In genomic region chr13:90520992-90521757, GRCm38 (mm10) we compare ENCODE assay signal across 18 mouse cellular contexts.
DNase-seq lines count a peak whose midpoint lies in the region; ATAC-seq and TF ChIP-seq lines count a peak whose summit lies in the region.
"Had no signal": no experiment of that assay in that cellular context is flagged by ENCODE, and none has a peak within 500 bp of the region (broad histone marks: within the 10 kb centered on the region; RNA-seq: fewer than 3 reads in every experiment).

No protein-coding gene starts in this region.

- ATAC-seq in heart, embryonic 13.5 days (ENCODE audit: extremely low read depth, insufficient number of reproducible peaks, low FRiP score, low TSS enrichment) = no peak
- no peak for ATAC-seq in liver, embryonic 11.5 days (replicated peaks; ENCODE audit: low FRiP score)
- ATAC-seq in intestine, embryonic 14.5 days (replicated peaks; ENCODE audit: low FRiP score, low TSS enrichment, low read depth) = peak; percentile 93
- ATAC-seq in stomach, embryonic 15.5 days (ENCODE audit: insufficient read depth, low FRiP score, low read depth) = peak; percentile 92
- ATAC-seq: forebrain, postnatal 0 days; midbrain, embryonic 15.5 days; Patski had no signal

- peak overlapping the region; percentile 45; the same call in 1 of the 2 replicates for H3K27ac ChIP-seq in heart, embryonic 13.5 days (replicated peaks)
- no peak overlapping the region for H3K27ac ChIP-seq in liver, adult 2 months (replicated peaks; ENCODE audit: insufficient read depth, low read depth, low read length)
- H3K27ac ChIP-seq in liver, embryonic 11.5 days (ENCODE audit: low read depth, low read length) = no peak overlapping the region
- H3K27ac ChIP-seq in intestine, embryonic 14.5 days (ENCODE audit: low read depth) = peak overlapping the region; percentile 57; the same call in 1 of the 2 replicates
- H3K27ac ChIP-seq in stomach, embryonic 15.5 days = no peak overlapping the region
- H3K27ac ChIP-seq: hindbrain, embryonic 14.5 days; limb, embryonic 15.5 days; midbrain, embryonic 15.5 days had no signal

- no peaks in the 10 kb centered on the region for H3K36me3 ChIP-seq in heart, embryonic 13.5 days
- H3K36me3 ChIP-seq in liver, adult 2 months (ENCODE audit: control insufficient read depth, insufficient read depth, low read length) = no peaks in the 10 kb centered on the region
- no peaks in the 10 kb centered on the region for H3K36me3 ChIP-seq in liver, embryonic 11.5 days (ENCODE audit: control insufficient read depth, insufficient read depth, low read length)
- no peaks in the 10 kb centered on the region for H3K36me3 ChIP-seq in intestine, embryonic 14.5 days (ENCODE audit: control insufficient read depth, insufficient read depth, low read length)
- no peaks in the 10 kb centered on the region for H3K36me3 ChIP-seq in stomach, embryonic 15.5 days
- H3K36me3 ChIP-seq: limb, embryonic 15.5 days; midbrain, embryonic 15.5 days had no signal

- no peaks in the 10 kb centered on the region for H3K79me2 ChIP-seq in liver, adult 2 months (ENCODE audit: control insufficient read depth, insufficient read depth, low read length)

- H3K9ac ChIP-seq in heart, embryonic 13.5 days = no peak overlapping the region
- no peak overlapping the region for H3K9ac ChIP-seq in liver, adult 2 months (ENCODE audit: low read depth, low read length)
- H3K9ac ChIP-seq in liver, embryonic 11.5 days (ENCODE audit: low read depth, low read length) = no peak overlapping the region
- H3K9ac ChIP-seq in intestine, embryonic 14.5 days (ENCODE audit: low read length) = no peak overlapping the region
- H3K9ac ChIP-seq in stomach, embryonic 15.5 days = no peak overlapping the region
- H3K9ac ChIP-seq: forebrain, postnatal 0 days; hindbrain, embryonic 14.5 days; limb, embryonic 15.5 days; lung, embryonic 14.5 days; midbrain, embryonic 15.5 days had no signal

- DNase-seq in heart, postnatal 10 days = no peak
- DNase-seq in liver, adult 2 months (ENCODE audit: extremely low read depth, low read depth, low spot score) = peak; percentile 50
- DNase-seq in liver, embryonic 11.5 days (ENCODE audit: low spot score) = no peak
- no peak for DNase-seq in intestine, embryonic 14.5 days (ENCODE audit: low spot score)
- no peak for DNase-seq in gastrocnemius, postnatal 36 days
- no peak for DNase-seq in gastrocnemius, adult 18-20 months (ENCODE audit: low spot score)
- DNase-seq: cerebellum, postnatal 36 days; forebrain, postnatal 0 days; gastrocnemius, postnatal 25 days; lung, embryonic 14.5 days; thymus, adult 2 months had no signal

- no peak for TF ChIP-seq POLR2A in liver, adult 2 months (IDR thresholded peaks at IDR 0.05; ENCODE audit: extremely low read depth, insufficient read depth, low read length)

- 28% methylated on average over 4 of the region's 4 CpGs for WGBS in heart, embryonic 13.5 days
- WGBS in liver, adult 2 months = 60% methylated on average over 4 of the region's 4 CpGs
- WGBS in liver, embryonic 11.5 days = 58% methylated on average over 4 of the region's 4 CpGs
- 55% methylated on average over 4 of the region's 4 CpGs for WGBS in intestine, embryonic 14.5 days
- WGBS in stomach, embryonic 15.5 days = 56% methylated on average over 4 of the region's 4 CpGs

- no peaks in the 10 kb centered on the region for H3K27me3 ChIP-seq in heart, embryonic 13.5 days (replicated peaks)
- no peaks in the 10 kb centered on the region for H3K27me3 ChIP-seq in liver, adult 2 months (ENCODE audit: control insufficient read depth, insufficient read depth, low read length)
- H3K27me3 ChIP-seq in liver, embryonic 11.5 days (replicated peaks; ENCODE audit: control insufficient read depth, insufficient read depth, low read length) = no peaks in the 10 kb centered on the region
- no peaks in the 10 kb centered on the region for H3K27me3 ChIP-seq in intestine, embryonic 14.5 days (replicated peaks; ENCODE audit: control insufficient read depth, insufficient read depth, low read length)
- H3K27me3 ChIP-seq in stomach, embryonic 15.5 days (replicated peaks) = no peaks in the 10 kb centered on the region
- H3K27me3 ChIP-seq: limb, embryonic 15.5 days; midbrain, embryonic 15.5 days; Patski had no signal

- H3K4me1 ChIP-seq in heart, embryonic 13.5 days = peaks cover 14% of the 10 kb centered on the region
- H3K4me1 ChIP-seq in liver, adult 2 months (ENCODE audit: control insufficient read depth, insufficient read depth, low read length) = peaks cover 5% of the 10 kb centered on the region
- no peaks in the 10 kb centered on the region for H3K4me1 ChIP-seq in liver, embryonic 11.5 days (replicated peaks; ENCODE audit: control insufficient read depth, insufficient read depth, low read length)
- peaks cover 3% of the 10 kb centered on the region for H3K4me1 ChIP-seq in intestine, embryonic 14.5 days (replicated peaks; ENCODE audit: control insufficient read depth, insufficient read depth, low read length)
- peaks cover under 1% of the 10 kb centered on the region; the same call in 1 of the 2 replicates for H3K4me1 ChIP-seq in stomach, embryonic 15.5 days
- H3K4me1 ChIP-seq: midbrain, embryonic 15.5 days had no signal

- no peak overlapping the region for H3K4me3 ChIP-seq in heart, embryonic 13.5 days
- no peak overlapping the region for H3K4me3 ChIP-seq in liver, adult 2 months (ENCODE audit: insufficient read depth, low read depth, low read length)
- no peak overlapping the region for H3K4me3 ChIP-seq in liver, embryonic 11.5 days (ENCODE audit: low read depth, low read length)
- no peak overlapping the region for H3K4me3 ChIP-seq in intestine, embryonic 14.5 days (ENCODE audit: low read depth, low read length)
- H3K4me3 ChIP-seq in stomach, embryonic 15.5 days (replicated peaks) = no peak overlapping the region
- H3K4me3 ChIP-seq: erythroblast, embryonic 14.5 days; limb, embryonic 15.5 days; midbrain, embryonic 15.5 days had no signal

- H3K9me3 ChIP-seq in heart, embryonic 13.5 days = no peaks in the 10 kb centered on the region
- H3K9me3 ChIP-seq in liver, embryonic 11.5 days (ENCODE audit: control insufficient read depth, low read length) = no peaks in the 10 kb centered on the region
- no peaks in the 10 kb centered on the region for H3K9me3 ChIP-seq in intestine, embryonic 14.5 days (ENCODE audit: control insufficient read depth, low read length)
- no peaks in the 10 kb centered on the region for H3K9me3 ChIP-seq in stomach, embryonic 15.5 days
- H3K9me3 ChIP-seq: limb, embryonic 15.5 days; midbrain, embryonic 15.5 days had no signal

- no peak overlapping the region for H3K4me2 ChIP-seq in heart, embryonic 13.5 days
- no peak overlapping the region for H3K4me2 ChIP-seq in liver, embryonic 11.5 days
- H3K4me2 ChIP-seq in intestine, embryonic 14.5 days (ENCODE audit: low read length) = no peak overlapping the region
- H3K4me2 ChIP-seq in stomach, embryonic 15.5 days = no peak overlapping the region
- H3K4me2 ChIP-seq: hindbrain, embryonic 14.5 days; limb, embryonic 15.5 days; lung, embryonic 14.5 days; midbrain, embryonic 15.5 days had no signal

- TF ChIP-seq CTCF in liver, adult 2 months (IDR thresholded peaks at IDR 0.05; ENCODE audit: low read depth, low read length) = no peak

- intact Hi-C loops in heart, postnatal 10 days (cut with DNase I) = no loop called here
- intact Hi-C loops in gastrocnemius, postnatal 36 days (cut with DNase I) = no loop called here

Comparison
In these comparisons a context has a peak if more than half of its experiments do, and no peak if none do; other contexts are left out.
1. ATAC-seq: peak in intestine, embryonic 14.5 days (single experiment) and stomach, embryonic 15.5 days (single experiment); none in heart, embryonic 13.5 days (single experiment) and liver, embryonic 11.5 days (single experiment).
2. H3K27ac ChIP-seq: peak in heart, embryonic 13.5 days (single experiment) and intestine, embryonic 14.5 days (single experiment); none in liver, adult 2 months (single experiment), liver, embryonic 11.5 days (single experiment) and stomach, embryonic 15.5 days (single experiment).